Comparison of ENCODE assay signal across 8 mouse cellular contexts in the genomic region with DNA sequence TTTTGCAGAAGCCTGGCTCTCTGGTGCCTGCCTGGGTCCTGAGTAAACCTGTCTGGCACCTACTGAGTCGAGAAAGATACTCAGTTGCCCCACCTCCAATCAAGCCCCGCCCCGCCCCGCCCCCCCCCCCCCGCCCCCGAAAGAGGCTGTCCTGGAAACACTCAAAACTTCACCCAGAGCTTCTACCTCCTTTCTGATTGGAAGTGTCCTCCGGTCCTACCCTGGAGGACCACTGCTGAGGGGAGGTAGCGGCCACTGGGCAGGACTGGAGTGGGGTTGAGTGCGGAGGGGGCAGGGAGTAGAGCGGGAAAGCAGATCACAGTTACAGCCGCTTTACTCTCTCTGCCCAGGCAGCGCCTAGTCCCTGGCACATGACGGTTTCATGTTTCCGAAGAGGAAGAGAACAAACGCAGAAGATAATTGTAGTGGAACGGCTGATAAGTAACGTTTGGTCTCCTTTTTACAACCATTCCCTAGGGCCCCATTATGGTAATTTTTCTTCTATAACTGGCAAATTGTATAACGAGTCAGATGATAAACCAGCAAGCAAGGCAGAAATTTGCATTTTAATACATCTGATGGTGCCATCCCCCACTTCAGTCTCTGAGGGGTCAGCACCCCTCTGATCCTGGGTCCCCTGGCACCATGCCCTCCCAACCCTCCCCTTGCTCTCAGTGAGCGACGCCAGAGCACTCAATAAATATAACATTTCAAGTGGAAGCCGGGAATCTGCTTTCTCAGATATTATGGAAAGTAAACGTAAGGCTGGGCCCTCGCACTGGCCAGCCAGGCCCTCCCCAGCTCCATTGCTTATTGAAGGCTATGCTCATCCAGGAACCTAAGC.
DNase-seq lines count a peak whose midpoint lies in the region; ATAC-seq and TF ChIP-seq lines count a peak whose summit lies in the region.

No protein-coding gene starts in this region.

- no peak overlapping the region for H3K9ac ChIP-seq in CH12.LX (ENCODE audit: insufficient read depth, low read depth)
- no peak overlapping the region for H3K9ac ChIP-seq in forebrain, postnatal 0 days
- peak overlapping the region; percentile 60 for H3K9ac ChIP-seq in intestine, embryonic 16.5 days (ENCODE audit: low read depth, low read length)
- H3K9ac ChIP-seq in lung, embryonic 16.5 days (ENCODE audit: low read length) = peak overlapping the region; percentile 54

- no peaks in the 10 kb centered on the region for H3K36me3 ChIP-seq in CH12.LX (replicated peaks in 1 of 2; ENCODE audit: control insufficient read depth in 1 of 2, insufficient read depth in 1 of 2, low read length in 1 of 2)
- H3K36me3 ChIP-seq in forebrain, postnatal 0 days (ENCODE audit: insufficient read depth) = no peaks in the 10 kb centered on the region
- no peaks in the 10 kb centered on the region for H3K36me3 ChIP-seq in intestine, embryonic 16.5 days (ENCODE audit: control insufficient read depth, insufficient read depth, low read length)
- no peaks in the 10 kb centered on the region for H3K36me3 ChIP-seq in lung, embryonic 16.5 days (ENCODE audit: control insufficient read depth, insufficient read depth, low read length)

- no peaks in the 10 kb centered on the region for H3K79me2 ChIP-seq in CH12.LX (replicated peaks; ENCODE audit: control insufficient read depth, extremely low read depth, insufficient read depth, poor library complexity, severe bottlenecking)

- H3K9me3 ChIP-seq in CH12.LX (replicated peaks; ENCODE audit: low read length) = no peaks in the 10 kb centered on the region
- no peaks in the 10 kb centered on the region for H3K9me3 ChIP-seq in forebrain, postnatal 0 days (ENCODE audit: low read length)
- H3K9me3 ChIP-seq in intestine, embryonic 16.5 days (ENCODE audit: control insufficient read depth, low read length) = no peaks in the 10 kb centered on the region
- no peaks in the 10 kb centered on the region for H3K9me3 ChIP-seq in lung, embryonic 16.5 days (ENCODE audit: control insufficient read depth, low read length)

- in situ Hi-C loops in CH12.LX (cut with MboI; ENCODE audit: low pct_ligation_motif_present, low pct_unique_long_range_greater_than_20kb, low sequenced_read_pairs) = no loop called here

- peaks cover 93% of the 10 kb centered on the region for H3K27me3 ChIP-seq in CH12.LX (replicated peaks)
- H3K27me3 ChIP-seq in forebrain, postnatal 0 days (ENCODE audit: insufficient read depth, low read length) = no peaks in the 10 kb centered on the region
- 0 out of 2 replicates have a peak, but pooled peaks cover 3% of the 10 kb centered on the region for H3K27me3 ChIP-seq in intestine, embryonic 16.5 days (replicated peaks; ENCODE audit: control insufficient read depth, insufficient read depth, low read length)
- H3K27me3 ChIP-seq in lung, embryonic 16.5 days (ENCODE audit: control insufficient read depth, insufficient read depth, low read depth, low read length) = no peaks in the 10 kb centered on the region; the same call in 1 of the 2 replicates

- peak overlapping the region; percentile 26; the same call in 1 of the 2 replicates for H3K4me2 ChIP-seq in CH12.LX (ENCODE audit: insufficient read depth, low read depth, poor library complexity, severe bottlenecking)
- H3K4me2 ChIP-seq in forebrain, postnatal 0 days (ENCODE audit: low read depth) = peak overlapping the region; percentile 36
- peak overlapping the region; percentile 71 for H3K4me2 ChIP-seq in intestine, embryonic 16.5 days (ENCODE audit: low read depth, low read length)
- peak overlapping the region; percentile 55 for H3K4me2 ChIP-seq in lung, embryonic 16.5 days (ENCODE audit: low read depth, low read length)

- dilution Hi-C loops in CH12.LX (cut with MboI; ENCODE audit: extremely low pct_ligation_motif_present, extremely low pct_unique_long_range_greater_than_20kb, low sequenced_read_pairs) = no loop called here

- no peak for TF ChIP-seq CTCF in CH12.LX (conservative IDR thresholded peaks at IDR 0.05 in 1 of 2, IDR thresholded peaks at IDR 0.05 in 1 of 2; ENCODE audit: low read depth in 2 of 2, low read length in 2 of 2)
- TF ChIP-seq CTCF in forebrain, postnatal 0 days (IDR thresholded peaks at IDR 0.05; ENCODE audit: low read depth) = no peak

- peak; percentile 36; the same call in 1 of the 2 replicates for ATAC-seq in forebrain, postnatal 0 days
- ATAC-seq in intestine, embryonic 16.5 days = peak; percentile 87
- peak; percentile 86 for ATAC-seq in lung, embryonic 16.5 days (ENCODE audit: low read depth)

- intact Hi-C loops in left cerebral cortex, postnatal 25 days (cut with DNase I) = no loop called here

- H3K4me1 ChIP-seq in CH12.LX (ENCODE audit: control insufficient read depth in 1 of 2, insufficient read depth in 2 of 2) = peaks cover 0 to 10% of the 10 kb centered on the region in 2 experiments; a peak in 2 of 4 replicates
- H3K4me1 ChIP-seq in forebrain, postnatal 0 days (ENCODE audit: insufficient read depth) = peaks cover 27% of the 10 kb centered on the region
- H3K4me1 ChIP-seq in intestine, embryonic 16.5 days (ENCODE audit: control insufficient read depth, insufficient read depth, low read length) = peaks cover 20% of the 10 kb centered on the region
- H3K4me1 ChIP-seq in lung, embryonic 16.5 days (replicated peaks; ENCODE audit: control insufficient read depth, insufficient read depth, low read length) = peaks cover 40% of the 10 kb centered on the region

- peak; percentile 44 for DNase-seq in CH12.LX (ENCODE audit: extremely low read depth)
- DNase-seq in adrenal gland, postnatal 36 days = peak; percentile 34 to 52
- DNase-seq in forebrain, postnatal 0 days = no peak
- peak; percentile 34 for DNase-seq in ovary, postnatal 14 days (ENCODE audit: low spot score)
- no peak for DNase-seq in right cerebral cortex, postnatal 14 days
- DNase-seq in left cerebral cortex, postnatal 25 days (ENCODE audit: low spot score in 2 of 2) = no peak

- WGBS in forebrain, postnatal 0 days = 6% methylated on average over 23 of the region's 23 CpGs
- 3% methylated on average over 19 of the region's 23 CpGs for WGBS in intestine, embryonic 16.5 days
- 3% methylated on average over 18 of the region's 23 CpGs for WGBS in lung, embryonic 16.5 days

- no peak for TF ChIP-seq RAD21 in CH12.LX (IDR thresholded peaks at IDR 0.05; ENCODE audit: low read depth, low read length)

- no peak overlapping the region for H3K27ac ChIP-seq in CH12.LX (ENCODE audit: insufficient read depth, low read depth)
- 0 out of 2 replicates have a peak overlapping the region, but pooled peaks have one; percentile 0 for H3K27ac ChIP-seq in forebrain, postnatal 0 days (ENCODE audit: low read depth, low read length)
- peak overlapping the region; percentile 59 for H3K27ac ChIP-seq in intestine, embryonic 16.5 days (ENCODE audit: low read length)
- H3K27ac ChIP-seq in lung, embryonic 16.5 days (ENCODE audit: low read length) = peak overlapping the region; percentile 64

- no peak for TF ChIP-seq EP300 in CH12.LX (IDR thresholded peaks at IDR 0.05; ENCODE audit: low read length)

- no peak overlapping the region for H3K4me3 ChIP-seq in CH12.LX (replicated peaks in 1 of 3; ENCODE audit: low read depth in 2 of 3, low read length in 2 of 3, poor library complexity in 1 of 3)
- H3K4me3 ChIP-seq in forebrain, postnatal 0 days (ENCODE audit: low read depth, low read length) = no peak overlapping the region; the same call in 1 of the 2 replicates
- peak overlapping the region; percentile 43 for H3K4me3 ChIP-seq in intestine, embryonic 16.5 days (ENCODE audit: low read length)
- H3K4me3 ChIP-seq in lung, embryonic 16.5 days (ENCODE audit: low read length) = peak overlapping the region; percentile 41

- no peak for TF ChIP-seq POLR2A in CH12.LX (IDR thresholded peaks at IDR 0.05; ENCODE audit: low read depth, low read length)

TF ChIP-seq in CH12.LX, 34 proteins besides CTCF, POLR2A, EP300 and RAD21:
- TF ChIP-seq USF1 (IDR thresholded peaks at IDR 0.05; ENCODE audit: low read depth, low read length) = no peak
- 0 out of 2 replicates have a peak, but pooled peaks have one; percentile 12 for TF ChIP-seq ELF1 (IDR thresholded peaks at IDR 0.05; ENCODE audit: low read depth, low read length)
- TF ChIP-seq MAZ (IDR thresholded peaks at IDR 0.05; ENCODE audit: low read depth, low read length) = 0 out of 2 replicates have a peak, but pooled peaks have one; percentile 20
- TF ChIP-seq BHLHE40 (IDR thresholded peaks at IDR 0.05; ENCODE audit: low read depth, low read length) = 0 out of 2 replicates have a peak, but pooled peaks have one; percentile 35

Comparison
In these comparisons a context has a peak if more than half of its experiments do, and no peak if none do; other contexts are left out.
1. DNase-seq: peak in CH12.LX (single experiment), adrenal gland, postnatal 36 days (2 of 2) and ovary, postnatal 14 days (single experiment); none in forebrain, postnatal 0 days (single experiment), right cerebral cortex, postnatal 14 days (single experiment) and left cerebral cortex, postnatal 25 days (0 of 2).
2. H3K4me3 ChIP-seq: peak in intestine, embryonic 16.5 days (single experiment) and lung, embryonic 16.5 days (single experiment); none in CH12.LX (0 of 3) and forebrain, postnatal 0 days (single experiment).
3. H3K9ac ChIP-seq: peak in intestine, embryonic 16.5 days (single experiment) and lung, embryonic 16.5 days (single experiment); none in CH12.LX (single experiment) and forebrain, postnatal 0 days (single experiment).
4. ATAC-seq: peak in every context shown above with its lines; median percentile 87 in intestine, embryonic 16.5 days; 86 in lung, embryonic 16.5 days; 36 in forebrain, postnatal 0 days.
5. Peak in every context shown above with its lines, with median percentiles within 50 percentile points of each other: H3K4me2 ChIP-seq.